Mouse (Mus musculus) E14TG2a.4 (cell line): ENCODE measurements at regions not wholly inside any gene's neighbourhood (a gene's known extent, or its start where the extent isn't known, plus 50 kb on each side); places are given as distances from the start of the nearest gene placed in this dataset.

Source experiments
- CTCF ChIP-seq: conservative IDR thresholded peaks from 2 replicates; pipeline ENCODE4 v1.5.1; 2014; ENCODE audit warnings: low read length
- NANOG ChIP-seq: IDR thresholded peaks from 2 replicates; pipeline ENCODE4 v1.6.1; 2014; ENCODE audit warnings: borderline replicate concordance, low read length, mixed read lengths
- POU5F1 ChIP-seq: IDR thresholded peaks from 2 replicates; pipeline ENCODE4 v1.6.1; 2014; ENCODE audit warnings: low read length, borderline replicate concordance

DNA sequence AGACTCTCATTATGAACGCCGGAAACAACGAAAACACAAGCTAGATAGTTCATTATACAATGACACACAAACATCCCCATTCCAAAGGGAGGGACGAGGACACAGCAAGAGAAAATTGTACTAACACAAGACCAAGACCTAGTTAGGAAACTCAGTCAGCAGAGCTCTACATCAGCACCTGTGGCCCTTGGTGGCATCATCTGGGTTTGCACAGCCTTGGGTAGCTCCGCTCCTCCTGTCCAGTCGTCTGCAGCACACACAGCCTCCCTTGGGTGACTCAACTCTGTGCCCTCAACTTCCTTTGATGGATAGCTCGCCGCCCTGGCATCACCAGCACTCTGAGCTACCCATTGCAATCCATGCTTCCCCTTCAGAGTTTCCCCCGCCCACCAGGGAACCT, 629.7 kb upstream of the Adam5 start:
- TF ChIP-seq CTCF (no peak), NANOG (no peak), POU5F1 (no peak)
